ENCODE assay signal across 24 mouse cellular contexts in genomic region chrX:113482131-113482530, GRCm38 (mm10).
"Had no signal": no experiment of that assay in that cellular context is flagged by ENCODE, and none has a peak within 500 bp of the region (broad histone marks: within the 10 kb centered on the region; RNA-seq: fewer than 3 reads in every experiment).

No protein-coding gene starts in this region.

- H3K27me3 ChIP-seq: limb, embryonic 13.5 days; liver, embryonic 12.5 days; liver, embryonic 15.5 days; lung, embryonic 15.5 days; megakaryocyte, embryonic 14.5 days; midbrain, embryonic 13.5 days; neural tube, embryonic 12.5 days; neural tube, embryonic 15.5 days had no signal

- H3K9me3 ChIP-seq: limb, embryonic 10.5 days; limb, embryonic 13.5 days; liver, embryonic 12.5 days; liver, embryonic 15.5 days; lung, embryonic 15.5 days; megakaryocyte, embryonic 14.5 days; midbrain, embryonic 10.5 days; midbrain, embryonic 13.5 days; neural tube, embryonic 12.5 days; neural tube, embryonic 15.5 days had no signal

- H3K27ac ChIP-seq: kidney, postnatal 0 days; limb, embryonic 10.5 days; limb, embryonic 13.5 days; liver, embryonic 12.5 days; liver, embryonic 15.5 days; lung, embryonic 15.5 days; midbrain, embryonic 10.5 days; midbrain, embryonic 13.5 days; neural tube, embryonic 12.5 days; neural tube, embryonic 15.5 days; stomach, postnatal 0 days had no signal

- DNase-seq: kidney, postnatal 36 days; layer of hippocampus, postnatal 36 days; liver; lung, adult 18-20 months; lung, postnatal 10 days; lung, postnatal 36 days; right cerebral cortex, adult 18-20 months; right cerebral cortex, postnatal 14 days; right cerebral cortex, postnatal 4 days; thymus, adult 2 months; thymus, postnatal 14 days; thymus, postnatal 4 days had no signal

- H3K4me3 ChIP-seq: limb, embryonic 10.5 days; limb, embryonic 13.5 days; liver, embryonic 12.5 days; liver, embryonic 15.5 days; lung, embryonic 15.5 days; megakaryocyte, embryonic 14.5 days; midbrain, embryonic 10.5 days; midbrain, embryonic 13.5 days; neural tube, embryonic 12.5 days; neural tube, embryonic 15.5 days had no signal

- H3K9ac ChIP-seq: limb, embryonic 13.5 days; liver, embryonic 12.5 days; liver, embryonic 15.5 days; lung, embryonic 15.5 days; midbrain, embryonic 13.5 days; neural tube, embryonic 12.5 days; neural tube, embryonic 15.5 days had no signal

- H3K36me3 ChIP-seq: limb, embryonic 10.5 days; limb, embryonic 13.5 days; liver, embryonic 12.5 days; liver, embryonic 15.5 days; lung, embryonic 15.5 days; midbrain, embryonic 10.5 days; midbrain, embryonic 13.5 days; neural tube, embryonic 12.5 days; neural tube, embryonic 15.5 days had no signal

- ATAC-seq: liver, embryonic 12.5 days; midbrain, embryonic 13.5 days had no signal

- H3K4me1 ChIP-seq: limb, embryonic 10.5 days; limb, embryonic 13.5 days; liver, embryonic 12.5 days; liver, embryonic 15.5 days; lung, embryonic 15.5 days; megakaryocyte, embryonic 14.5 days; midbrain, embryonic 10.5 days; midbrain, embryonic 13.5 days; neural tube, embryonic 12.5 days; neural tube, embryonic 15.5 days had no signal

- H3K4me2 ChIP-seq: limb, embryonic 13.5 days; liver, embryonic 12.5 days; liver, embryonic 15.5 days; lung, embryonic 15.5 days; midbrain, embryonic 13.5 days; neural tube, embryonic 12.5 days; neural tube, embryonic 15.5 days had no signal
